Mouse (Mus musculus) G1E (cell line): ENCODE results near the gene Tbc1d8. TPM values are rescaled to one million over a fixed set of nuclear protein-coding genes. Genes with fewer than 3 reads are reported as not detected.

Experiments
- ATAC-seq: 2 replicates; pipeline ENCODE4 v1.8.0; 2016; ENCODE audit warnings: mild to moderate bottlenecking; ENCODE audit not compliant: insufficient number of reproducible peaks, poor library complexity, low FRiP score, severe bottlenecking; ENCODE audit errors: extremely low read depth
- DNase-seq: peaks from one replicate; pipeline ENCODE4 v3.0.0; 2012; ENCODE audit warnings: low spot score
- H3K27me3 ChIP-seq: 2 replicates; pipeline ENCODE4 v1.6.1; 2012; ENCODE audit warnings: mild to moderate bottlenecking, low read length, inconsistent platforms; ENCODE audit not compliant: insufficient read depth
- H3K36me3 ChIP-seq: replicated peaks from 2 replicates; pipeline ENCODE3; 2012; ENCODE audit warnings: mild to moderate bottlenecking, inconsistent platforms
- H3K4me1 ChIP-seq: 2 replicates; pipeline ENCODE4 v1.6.1; 2012; ENCODE audit warnings: low read depth, low read length, inconsistent platforms, mixed read lengths; ENCODE audit not compliant: insufficient read depth
- H3K4me3 ChIP-seq: 2 replicates; pipeline ENCODE4 v1.5.1; 2012; ENCODE audit warnings: low read depth, mild to moderate bottlenecking, inconsistent platforms, low read length, moderate library complexity, mixed read lengths
- H3K9me3 ChIP-seq: replicated peaks from 2 replicates; pipeline ENCODE4 v1.6.1; 2012; ENCODE audit warnings: inconsistent platforms
- CTCF ChIP-seq: IDR thresholded peaks from 2 replicates; pipeline ENCODE4 v1.5.1; 2012; ENCODE audit warnings: low read depth, low read length, inconsistent platforms, mixed read lengths
- GATA1 ChIP-seq: IDR thresholded peaks from 2 replicates; pipeline ENCODE4 v1.6.1; 2012; ENCODE audit warnings: borderline replicate concordance, low read length, inconsistent platforms, mixed read lengths
- GATA2 ChIP-seq: IDR thresholded peaks from 2 replicates; pipeline ENCODE4 v1.6.1; 2012; ENCODE audit warnings: low read depth, low read length, inconsistent platforms, borderline replicate concordance
- POLR2AphosphoS5 ChIP-seq: IDR thresholded peaks from 2 replicates; pipeline ENCODE4 v1.6.1; 2012; ENCODE audit warnings: low read depth, low read length, inconsistent platforms; ENCODE audit not compliant: insufficient replicate concordance
- TAL1 ChIP-seq: conservative IDR thresholded peaks from 2 replicates; pipeline ENCODE4 v1.6.1; 2012; ENCODE audit warnings: low read depth, low read length, inconsistent platforms, mixed read lengths
- polyA plus RNA-seq: library from polyadenylated mRNA; stranded (reverse); fragments of >175 nt; gene quantifications from 2 replicates; pipeline ENCODE4 v1.2.3, GENCODE M21; 2012
- total RNA-seq, 2 experiments: library from RNA; stranded (forward) in 1 of 2; stranded (reverse) in 1 of 2; fragments of 200-1000 nt in 1 of 2; fragments of >200 nt in 1 of 2; fragmentation: Nextera tagmentation in 1 of 2; gene quantifications; 2 replicates each; pipeline ENCODE4 v1.2.3; 2014 to 2017

The Tbc1d8 gene
- total and polyA plus RNA-seq, 3 experiments = 3.5 to 6.9 (median 3.9) TPM

- Histone ChIP-seq H3K4me3 (no peak overlapping the region), H3K27me3 (peaks cover 29% of the 10 kb centered on the region), H3K4me1 (no peaks in the 10 kb centered on the region), H3K36me3 (no peaks in the 10 kb centered on the region), H3K9me3 (no peaks in the 10 kb centered on the region)
- ATAC-seq (no peak), DNase-seq (no peak)
- TF ChIP-seq TAL1 (no peak), POLR2AphosphoS5 (no peak), GATA1 (no peak), CTCF (no peak), GATA2 (no peak)
These were observed 139.1 kb downstream of the Tbc1d8 start for GRCm38 (mm10) chr1:39339455-39339854.

- no peaks in the 10 kb centered on the region for H3K9me3 ChIP-seq
- DNase-seq = no peak
- peaks cover 29% of the 10 kb centered on the region for H3K27me3 ChIP-seq
- H3K4me1 ChIP-seq = no peaks in the 10 kb centered on the region
- H3K4me3 ChIP-seq = no peak overlapping the region
- H3K36me3 ChIP-seq = no peaks in the 10 kb centered on the region
- TF ChIP-seq TAL1 (no peak), CTCF (no peak), GATA2 (no peak), POLR2AphosphoS5 (no peak), GATA1 (no peak)
- ATAC-seq = no peak
These were observed 139.7 kb downstream of the Tbc1d8 start for GRCm38 (mm10) chr1:39338831-39339230.

GRCm38 (mm10) chr1:39336788-39337187, 141.8 kb downstream of the Tbc1d8 start:
- DNase-seq (no peak), ATAC-seq (no peak)
- TF ChIP-seq GATA2 (no peak), CTCF (no peak), POLR2AphosphoS5 (no peak), TAL1 (no peak), GATA1 (no peak)
- H3K36me3 ChIP-seq = no peaks in the 10 kb centered on the region
- H3K4me1 ChIP-seq = no peaks in the 10 kb centered on the region
- H3K9me3 ChIP-seq = no peaks in the 10 kb centered on the region
- no peak overlapping the region for H3K4me3 ChIP-seq
- H3K27me3 ChIP-seq = peaks cover 26% of the 10 kb centered on the region

- H3K9me3 ChIP-seq = no peaks in the 10 kb centered on the region
- DNase-seq (no peak), ATAC-seq (no peak)
- peaks cover 24% of the 10 kb centered on the region for H3K27me3 ChIP-seq
- no peak overlapping the region for H3K4me3 ChIP-seq
- H3K4me1 ChIP-seq = no peaks in the 10 kb centered on the region
- TF ChIP-seq GATA1 (no peak), CTCF (no peak), TAL1 (no peak)
- H3K36me3 ChIP-seq = no peaks in the 10 kb centered on the region
These were observed 142.9 kb downstream of the Tbc1d8 start for GRCm38 (mm10) chr1:39335561-39336196.

- Histone ChIP-seq H3K4me3 (no peak overlapping the region), H3K4me1 (no peaks in the 10 kb centered on the region), H3K27me3 (peaks cover 18% of the 10 kb centered on the region), H3K36me3 (no peaks in the 10 kb centered on the region), H3K9me3 (no peaks in the 10 kb centered on the region)
- TF ChIP-seq POLR2AphosphoS5 (no peak), TAL1 (no peak), GATA2 (no peak), GATA1 (no peak), CTCF (no peak)
- DNase-seq (no peak), ATAC-seq (no peak)
These were observed 146.1 kb downstream of the Tbc1d8 start for GRCm38 (mm10) chr1:39332456-39332855.

GRCm38 (mm10) chr1:39330857-39331594, 147.5 kb downstream of the Tbc1d8 start:
- no peak for ATAC-seq
- peaks cover 15% of the 10 kb centered on the region for H3K27me3 ChIP-seq
- no peaks in the 10 kb centered on the region for H3K36me3 ChIP-seq
- TF ChIP-seq TAL1 (no peak), GATA1 (no peak)
- DNase-seq = no peak
- no peaks in the 10 kb centered on the region for H3K9me3 ChIP-seq
- H3K4me1 ChIP-seq = no peaks in the 10 kb centered on the region
- H3K4me3 ChIP-seq = no peak overlapping the region
